Mouse (Mus musculus) cerebellum, adult 2 months (tissue): ENCODE data around the gene Stag1.

ENCODE experiments used
- CTCF ChIP-seq: fragments of 200-500 bp; IDR thresholded peaks from 2 replicates; pipeline ENCODE4 v1.5.1; 2011; ENCODE audit warnings: low read depth, mild to moderate bottlenecking, control low read depth, low read length, moderate library complexity, borderline replicate concordance; ENCODE audit not compliant: insufficient read depth
- POLR2A ChIP-seq: fragments of 200-500 bp; IDR thresholded peaks from 2 replicates; pipeline ENCODE4 v1.6.1; 2011; ENCODE audit warnings: low read length, control low read depth, borderline replicate concordance; ENCODE audit not compliant: insufficient read depth

DNA sequence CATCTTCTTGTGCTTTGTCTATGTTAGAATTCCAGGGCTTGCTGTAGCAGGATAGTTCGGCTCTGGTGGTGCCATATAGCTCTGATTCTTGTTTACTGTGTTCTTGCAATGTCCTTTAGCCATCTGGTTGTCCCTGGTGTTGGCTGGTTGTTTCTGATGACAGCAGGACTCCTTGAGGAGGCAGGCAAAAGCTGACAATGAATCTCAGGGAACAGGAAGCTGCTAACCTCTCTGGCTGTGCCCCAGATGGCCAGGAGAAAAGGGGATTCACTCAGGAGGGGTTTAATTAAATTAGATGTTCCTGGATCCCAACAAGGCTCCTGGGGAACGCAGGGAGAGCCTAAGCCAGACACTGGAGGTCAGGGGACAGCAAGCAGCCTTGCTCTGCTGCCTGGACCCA, 344.4 kb downstream of the Stag1 start:
- TF ChIP-seq POLR2A, result 0 out of 2 replicates have a peak, but pooled peaks have one; percentile 13
- TF ChIP-seq CTCF, result no peak
